Mouse (Mus musculus): Measurements from ENCODE around the gene Prr5l. TPM values are rescaled to one million over a fixed set of nuclear protein-coding genes. Genes with fewer than 3 reads are reported as not detected.

The Prr5l gene
- polyA plus RNA-seq, 1 experiment from 2014 or later = 39.6 TPM

GRCm38 (mm10) chr2:101723333-101723881 is 159.4 kb downstream of the Prr5l start:
- H3K4me1 ChIP-seq = peaks cover 14% of the 10 kb centered on the region
- H3K9ac ChIP-seq = no peak overlapping the region
- no peak overlapping the region for H3K4me2 ChIP-seq (replicated peaks)
- H3K4me3 ChIP-seq = no peak overlapping the region
- H3K27ac ChIP-seq = no peak overlapping the region; the same call in 1 of the 2 replicates
- no peak for ATAC-seq (ENCODE audit: low FRiP score, low read depth)
- no peaks in the 10 kb centered on the region for H3K9me3 ChIP-seq
- no peaks in the 10 kb centered on the region for H3K27me3 ChIP-seq
- peaks cover 28% of the 10 kb centered on the region for H3K36me3 ChIP-seq
- WGBS = 73% methylated on average over 10 of the region's 10 CpGs

GRCm38 (mm10) chr2:101722370-101723332 is 160.2 kb downstream of the Prr5l start:
- Histone ChIP-seq H3K9me3 (no peaks in the 10 kb centered on the region), H3K4me2 (replicated peaks) (no peak overlapping the region), H3K4me1 (peaks cover 14% of the 10 kb centered on the region), H3K27ac (peak overlapping the region; percentile 45; the same call in 1 of the 2 replicates), H3K9ac (no peak overlapping the region), H3K4me3 (no peak overlapping the region), H3K36me3 (peaks cover 25% of the 10 kb centered on the region), H3K27me3 (no peaks in the 10 kb centered on the region)
- WGBS = 52% methylated on average over 8 of the region's 8 CpGs
- ATAC-seq (ENCODE audit: low FRiP score, low read depth) = peak; percentile 71

GRCm38 (mm10) chr2:101721835-101722234 is 161.0 kb downstream of the Prr5l start:
- 73% methylated on average over 4 of the region's 4 CpGs for WGBS
- H3K36me3 ChIP-seq = peaks cover 28% of the 10 kb centered on the region
- H3K9ac ChIP-seq = no peak overlapping the region
- H3K4me1 ChIP-seq = peaks cover 14% of the 10 kb centered on the region
- H3K27me3 ChIP-seq = no peaks in the 10 kb centered on the region
- no peak overlapping the region for H3K4me3 ChIP-seq
- no peak overlapping the region for H3K27ac ChIP-seq
- H3K4me2 ChIP-seq (replicated peaks) = no peak overlapping the region
- no peaks in the 10 kb centered on the region for H3K9me3 ChIP-seq
- ATAC-seq (ENCODE audit: low FRiP score, low read depth) = no peak

GRCm38 (mm10) chr2:101717162-101717561 is 165.7 kb downstream of the Prr5l start:
- H3K4me3 ChIP-seq = no peak overlapping the region
- H3K9ac ChIP-seq = no peak overlapping the region
- H3K27ac ChIP-seq = no peak overlapping the region
- no peaks in the 10 kb centered on the region for H3K4me1 ChIP-seq
- H3K27me3 ChIP-seq = no peaks in the 10 kb centered on the region
- no peak for ATAC-seq (ENCODE audit: low FRiP score, low read depth)
- H3K9me3 ChIP-seq = no peaks in the 10 kb centered on the region
- H3K4me2 ChIP-seq (replicated peaks) = no peak overlapping the region
- WGBS = 91% methylated on average over 13 of the region's 13 CpGs
- peaks cover 35% of the 10 kb centered on the region for H3K36me3 ChIP-seq

GRCm38 (mm10) chr2:101715650-101716323 is 167.0 kb downstream of the Prr5l start:
- no peak for ATAC-seq (ENCODE audit: low FRiP score, low read depth)
- WGBS = 90% methylated on average over 8 of the region's 8 CpGs
- no peak overlapping the region for H3K27ac ChIP-seq

GRCm38 (mm10) chr2:101711608-101712007 is 171.2 kb downstream of the Prr5l start:
- Histone ChIP-seq H3K4me3 (no peak overlapping the region), H3K36me3 (peaks cover 12% of the 10 kb centered on the region), H3K9me3 (no peaks in the 10 kb centered on the region), H3K27ac (no peak overlapping the region), H3K4me1 (peaks cover 5% of the 10 kb centered on the region), H3K9ac (no peak overlapping the region), H3K4me2 (replicated peaks) (no peak overlapping the region), H3K27me3 (no peaks in the 10 kb centered on the region)
- WGBS = 91% methylated on average over 3 of the region's 3 CpGs
- peak; percentile 36; the same call in 1 of the 2 replicates for ATAC-seq (ENCODE audit: low FRiP score, low read depth)

More at GRCm38 (mm10) chr2:101715650-101716323, 167.0 kb downstream of the Prr5l start:
- no peaks in the 10 kb centered on the region for H3K9me3 ChIP-seq
- H3K36me3 ChIP-seq = peaks cover 35% of the 10 kb centered on the region
- H3K9ac ChIP-seq = no peak overlapping the region
- H3K4me1 ChIP-seq = no peaks in the 10 kb centered on the region
- H3K27me3 ChIP-seq = no peaks in the 10 kb centered on the region
- H3K4me3 ChIP-seq = no peak overlapping the region
- H3K4me2 ChIP-seq (replicated peaks) = no peak overlapping the region

- 38% methylated on average over 5 of the region's 5 CpGs for WGBS
- Histone ChIP-seq H3K4me3 (no peak overlapping the region), H3K9ac (no peak overlapping the region), H3K27me3 (no peaks in the 10 kb centered on the region), H3K36me3 (0 out of 2 replicates have a peak, but pooled peaks cover 2% of the 10 kb centered on the region), H3K9me3 (no peaks in the 10 kb centered on the region), H3K27ac (no peak overlapping the region), H3K4me1 (peaks cover 21% of the 10 kb centered on the region), H3K4me2 (replicated peaks) (no peak overlapping the region)
- peak; percentile 74; the same call in 1 of the 2 replicates for ATAC-seq (ENCODE audit: low FRiP score, low read depth)
These were observed 176.8 kb downstream of the Prr5l start for GRCm38 (mm10) chr2:101705941-101706485.

GRCm38 (mm10) chr2:101699284-101699683 is 183.5 kb downstream of the Prr5l start:
- no peak for ATAC-seq (ENCODE audit: low FRiP score, low read depth)
- H3K36me3 ChIP-seq = peaks cover 45% of the 10 kb centered on the region

GRCm38 (mm10) chr2:101695584-101695983 is 187.2 kb downstream of the Prr5l start:
- no peak overlapping the region for H3K9ac ChIP-seq
- peaks cover 57% of the 10 kb centered on the region for H3K36me3 ChIP-seq
- H3K4me2 ChIP-seq (replicated peaks) = no peak overlapping the region
- no peak for ATAC-seq (ENCODE audit: low FRiP score, low read depth)
- no peaks in the 10 kb centered on the region for H3K9me3 ChIP-seq
- no peak overlapping the region for H3K27ac ChIP-seq
- 88% methylated on average over 7 of the region's 7 CpGs for WGBS
- no peak overlapping the region for H3K4me3 ChIP-seq
- no peaks in the 10 kb centered on the region for H3K4me1 ChIP-seq
- no peaks in the 10 kb centered on the region for H3K27me3 ChIP-seq

More at GRCm38 (mm10) chr2:101699284-101699683, 183.5 kb downstream of the Prr5l start:
- Histone ChIP-seq H3K4me3 (no peak overlapping the region), H3K4me1 (peaks cover 6% of the 10 kb centered on the region; the same call in 1 of the 2 replicates), H3K4me2 (replicated peaks) (no peak overlapping the region), H3K9me3 (no peaks in the 10 kb centered on the region), H3K27ac (no peak overlapping the region), H3K27me3 (no peaks in the 10 kb centered on the region), H3K9ac (no peak overlapping the region; the same call in 1 of the 2 replicates)
- WGBS = 89% methylated on average over 4 of the region's 4 CpGs

GRCm38 (mm10) chr2:101693577-101694215 is 189.1 kb downstream of the Prr5l start:
- no peak for ATAC-seq (ENCODE audit: low FRiP score, low read depth)
- no peak overlapping the region for H3K4me3 ChIP-seq
- no peaks in the 10 kb centered on the region for H3K4me1 ChIP-seq
- H3K36me3 ChIP-seq = peaks cover 68% of the 10 kb centered on the region
- H3K4me2 ChIP-seq (replicated peaks) = no peak overlapping the region
- H3K27ac ChIP-seq = no peak overlapping the region
- H3K9ac ChIP-seq = no peak overlapping the region
- no peaks in the 10 kb centered on the region for H3K27me3 ChIP-seq
- H3K9me3 ChIP-seq = no peaks in the 10 kb centered on the region
- WGBS = 62% methylated on average over 5 of the region's 5 CpGs

GRCm38 (mm10) chr2:101693043-101693442 is 189.8 kb downstream of the Prr5l start:
- no peak for ATAC-seq (ENCODE audit: low FRiP score, low read depth)
- Histone ChIP-seq H3K4me3 (no peak overlapping the region), H3K27me3 (no peaks in the 10 kb centered on the region), H3K4me1 (no peaks in the 10 kb centered on the region), H3K27ac (no peak overlapping the region), H3K36me3 (peaks cover 66% of the 10 kb centered on the region), H3K9me3 (no peaks in the 10 kb centered on the region), H3K4me2 (replicated peaks) (no peak overlapping the region), H3K9ac (no peak overlapping the region)
- WGBS = 74% methylated on average over 4 of the region's 4 CpGs
